Mouse (Mus musculus): Measurements from ENCODE around the gene Shank2. TPM values are rescaled to one million over a fixed set of nuclear protein-coding genes. Genes with fewer than 3 reads are reported as not detected.

The Shank2 gene
- total and polyA plus RNA-seq, 3 experiments: not detected

- in situ Hi-C loops (cut with MboI; ENCODE audit: low pct_ligation_motif_present, low pct_unique_long_range_greater_than_20kb, low sequenced_read_pairs) (loop anchor here (25.0 kb wide), 1 partner anchor 383 kb away; the partner anchor contains the start of gene Fadd), dilution Hi-C loops (cut with MboI; ENCODE audit: extremely low pct_ligation_motif_present, extremely low pct_unique_long_range_greater_than_20kb, low sequenced_read_pairs) (no loop called here)
- Histone ChIP-seq H3K4me2 (ENCODE audit: insufficient read depth, low read depth, poor library complexity, severe bottlenecking) (no peak overlapping the region), H3K9ac (ENCODE audit: insufficient read depth, low read depth) (no peak overlapping the region), H3K27ac (ENCODE audit: insufficient read depth, low read depth) (no peak overlapping the region), H3K4me1 (ENCODE audit: control insufficient read depth in 1 of 2, insufficient read depth in 2 of 2) (no peaks in the 10 kb centered on the region), H3K79me2 (replicated peaks; ENCODE audit: control insufficient read depth, extremely low read depth, insufficient read depth, poor library complexity, severe bottlenecking) (no peaks in the 10 kb centered on the region), H3K4me3 (replicated peaks in 1 of 3; ENCODE audit: low read depth in 2 of 3, low read length in 2 of 3, poor library complexity in 1 of 3) (no peak overlapping the region), H3K9me3 (replicated peaks; ENCODE audit: low read length) (no peaks in the 10 kb centered on the region), H3K27me3 (replicated peaks) (peaks cover 79% of the 10 kb centered on the region), H3K36me3 (replicated peaks in 1 of 2; ENCODE audit: control insufficient read depth in 1 of 2, insufficient read depth in 1 of 2, low read length in 1 of 2) (no peaks in the 10 kb centered on the region)
- TF ChIP-seq USF2 (conservative IDR thresholded peaks at IDR 0.05; ENCODE audit: low read depth, low read length) (no peak), GABPA (IDR thresholded peaks at IDR 0.05; ENCODE audit: insufficient replicate concordance, low read depth, low read length) (no peak), ZC3H11A (IDR thresholded peaks at IDR 0.05; ENCODE audit: low read depth, low read length) (no peak), NELFE (IDR thresholded peaks at IDR 0.05; ENCODE audit: low read depth, low read length) (no peak), JUN (IDR thresholded peaks at IDR 0.05; ENCODE audit: insufficient read depth, low read depth, low read length) (no peak), KAT2A (IDR thresholded peaks at IDR 0.05; ENCODE audit: insufficient replicate concordance, low read length) (no peak), RCOR1 (conservative IDR thresholded peaks at IDR 0.05; ENCODE audit: low read depth, low read length) (no peak), CTCF (conservative IDR thresholded peaks at IDR 0.05 in 1 of 2, IDR thresholded peaks at IDR 0.05 in 1 of 2; ENCODE audit: low read depth in 2 of 2, low read length in 2 of 2) (no peak), E2F4 (IDR thresholded peaks at IDR 0.05; ENCODE audit: insufficient replicate concordance, low read depth, low read length) (no peak), EP300 (IDR thresholded peaks at IDR 0.05; ENCODE audit: low read length) (no peak), HCFC1 (IDR thresholded peaks at IDR 0.05; ENCODE audit: low read depth, low read length) (no peak), NRF1 (IDR thresholded peaks at IDR 0.05; ENCODE audit: low read depth, low read length) (no peak), MYC (IDR thresholded peaks at IDR 0.05; ENCODE audit: low read depth, low read length) (no peak), POLR2A (IDR thresholded peaks at IDR 0.05; ENCODE audit: low read depth, low read length) (no peak), MAX (IDR thresholded peaks at IDR 0.05; ENCODE audit: low read length) (no peak), USF1 (IDR thresholded peaks at IDR 0.05; ENCODE audit: low read depth, low read length) (no peak), POLR2AphosphoS2 (IDR thresholded peaks at IDR 0.05; ENCODE audit: low read depth, low read length) (no peak), MAZ (IDR thresholded peaks at IDR 0.05; ENCODE audit: low read depth, low read length) (no peak), CHD2 (IDR thresholded peaks at IDR 0.05; ENCODE audit: low read length) (no peak), CHD1 (IDR thresholded peaks at IDR 0.05; ENCODE audit: low read depth, low read length) (no peak)
- DNase-seq (ENCODE audit: extremely low read depth): no peak
Measured at GRCm38 (mm10) chr7:144204290-144204689, 202.6 kb downstream of the Shank2 start.

- no peaks in the 10 kb centered on the region for H3K36me3 ChIP-seq (replicated peaks in 1 of 2; ENCODE audit: control insufficient read depth in 1 of 2, insufficient read depth in 1 of 2, low read length in 1 of 2)
- H3K4me2 ChIP-seq (ENCODE audit: insufficient read depth, low read depth, poor library complexity, severe bottlenecking): no peak overlapping the region
- no peak for TF ChIP-seq MAX (IDR thresholded peaks at IDR 0.05; ENCODE audit: low read length)
- no peak overlapping the region for H3K27ac ChIP-seq (ENCODE audit: insufficient read depth, low read depth)
- H3K9ac ChIP-seq (ENCODE audit: insufficient read depth, low read depth): no peak overlapping the region
- in situ Hi-C loops (cut with MboI; ENCODE audit: low pct_ligation_motif_present, low pct_unique_long_range_greater_than_20kb, low sequenced_read_pairs) (loop anchor here (25.0 kb wide), 1 partner anchor 382 kb away; the partner anchor contains the start of gene Fadd), dilution Hi-C loops (cut with MboI; ENCODE audit: extremely low pct_ligation_motif_present, extremely low pct_unique_long_range_greater_than_20kb, low sequenced_read_pairs) (no loop called here)
- no peak for DNase-seq (ENCODE audit: extremely low read depth)
- H3K79me2 ChIP-seq (replicated peaks; ENCODE audit: control insufficient read depth, extremely low read depth, insufficient read depth, poor library complexity, severe bottlenecking): no peaks in the 10 kb centered on the region
- no peak overlapping the region for H3K4me3 ChIP-seq (replicated peaks in 1 of 3; ENCODE audit: low read depth in 2 of 3, low read length in 2 of 3, poor library complexity in 1 of 3)
- H3K4me1 ChIP-seq (ENCODE audit: control insufficient read depth in 1 of 2, insufficient read depth in 2 of 2): no peaks in the 10 kb centered on the region
- H3K9me3 ChIP-seq (replicated peaks; ENCODE audit: low read length): no peaks in the 10 kb centered on the region
- peaks cover 75% of the 10 kb centered on the region for H3K27me3 ChIP-seq (replicated peaks)
Measured at GRCm38 (mm10) chr7:144205161-144205560, 203.4 kb downstream of the Shank2 start.
